Mouse (Mus musculus) erythroblast, embryonic 14.5 days (primary cell): ENCODE measurements at regions not wholly inside any gene's neighbourhood (a gene's known extent, or its start where the extent isn't known, plus 50 kb on each side); places are given as distances from the start of the nearest gene placed in this dataset.

Experiments
- GATA1 ChIP-seq: IDR thresholded peaks from 2 replicates; pipeline ENCODE4 v1.6.1; 2012; ENCODE audit warnings: low read length, inconsistent platforms, mixed read lengths
- TAL1 ChIP-seq: IDR thresholded peaks from 3 replicates; pipeline ENCODE4 v1.6.1; 2012; ENCODE audit warnings: low read length, inconsistent platforms, mixed read lengths

DNA sequence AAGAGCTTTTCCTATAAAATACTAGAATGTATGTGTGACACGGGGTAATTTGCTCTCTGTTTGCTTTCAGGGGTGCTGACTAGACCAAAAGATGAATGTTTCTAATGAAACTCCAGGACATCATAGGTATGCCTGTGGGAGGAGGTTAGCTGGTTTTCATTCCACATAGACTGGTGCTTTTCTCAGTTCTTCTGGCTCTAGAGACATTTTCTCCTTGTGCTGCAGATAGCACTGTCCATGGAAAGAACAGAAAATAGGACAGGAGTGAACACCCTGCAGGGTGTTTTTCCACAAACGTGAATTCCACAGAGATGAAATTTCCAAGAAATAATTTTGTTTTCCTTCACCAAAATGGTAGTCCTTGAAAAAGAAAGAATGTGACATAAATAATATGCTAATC is 1016.0 kb upstream of the Cited2 start:
- TF ChIP-seq TAL1 (no peak), GATA1 (no peak)
